Mouse (Mus musculus) ES-E14 (cell line): Measurements from ENCODE around the gene Mosmo. TPM values are rescaled to one million over a fixed set of nuclear protein-coding genes. Genes with fewer than 3 reads are reported as not detected.

Source experiments
- DNase-seq: peaks from one replicate; pipeline ENCODE4 v3.0.0-alpha.2; 2013; ENCODE audit warnings: low read depth, low spot score
- H3K27ac ChIP-seq: 2 replicates; pipeline ENCODE4 v1.5.1; 2012; ENCODE audit warnings: low read depth, mild to moderate bottlenecking, low read length, moderate library complexity, mixed read lengths; ENCODE audit not compliant: poor library complexity, insufficient read depth, severe bottlenecking
- H3K36me3 ChIP-seq: 2 replicates; pipeline ENCODE4 v1.6.1; 2012; ENCODE audit warnings: mild to moderate bottlenecking, low read length, moderate library complexity, mixed read lengths; ENCODE audit not compliant: control insufficient read depth, poor library complexity, insufficient read depth, severe bottlenecking
- H3K4me1 ChIP-seq, 2 experiments: fragments of 150-350 bp in 1 of 2; sonication (generic) in 1 of 2; 2 replicates each; pipeline ENCODE4 v1.6.1; 2012; ENCODE audit warnings: low read length in 2 of 2, mild to moderate bottlenecking in 1 of 2, mixed read lengths in 1 of 2; ENCODE audit not compliant: control insufficient read depth in 2 of 2, insufficient read depth in 2 of 2, poor library complexity in 1 of 2
- H3K4me3 ChIP-seq, 2 experiments: fragments of 150-350 bp in 1 of 2; sonication (generic) in 1 of 2; 2 replicates each; pipeline ENCODE4 v1.5.1; 2012; ENCODE audit warnings: low read length in 2 of 2, low read depth in 1 of 2, mild to moderate bottlenecking in 1 of 2, mixed read lengths in 1 of 2; ENCODE audit not compliant: insufficient read depth in 1 of 2, poor library complexity in 1 of 2, severe bottlenecking in 1 of 2
- H3K9ac ChIP-seq: 2 replicates; pipeline ENCODE4 v1.6.1; 2012; ENCODE audit warnings: low read depth, mild to moderate bottlenecking, low read length, mixed read lengths; ENCODE audit not compliant: poor library complexity, insufficient read depth, severe bottlenecking
- H3K9me3 ChIP-seq: fragments of 150-350 bp; sonication (generic); 2 replicates; pipeline ENCODE4 v1.6.1; 2012; ENCODE audit warnings: low read depth, mild to moderate bottlenecking, low read length; ENCODE audit not compliant: control insufficient read depth, insufficient read depth
- CHD2 ChIP-seq: IDR thresholded peaks from 2 replicates; pipeline ENCODE4 v1.6.1; 2014; ENCODE audit warnings: mild to moderate bottlenecking, low read depth, low read length, inconsistent platforms
- HCFC1 ChIP-seq: IDR thresholded peaks from 2 replicates; pipeline ENCODE4 v1.6.1; 2012; ENCODE audit warnings: low read length, inconsistent platforms, borderline replicate concordance; ENCODE audit not compliant: insufficient read depth
- MAFK ChIP-seq: IDR thresholded peaks from 2 replicates; pipeline ENCODE4 v1.6.1; 2014; ENCODE audit warnings: mild to moderate bottlenecking, low read depth, low read length, inconsistent platforms; ENCODE audit not compliant: insufficient read depth
- ZC3H11A ChIP-seq: IDR thresholded peaks from 2 replicates; pipeline ENCODE4 v1.6.1; 2012; ENCODE audit warnings: low read depth, mild to moderate bottlenecking, inconsistent platforms, low read length, borderline replicate concordance
- ZNF384 ChIP-seq: IDR thresholded peaks from 2 replicates; pipeline ENCODE4 v1.6.1; 2012; ENCODE audit warnings: low read depth, low read length, inconsistent platforms
- in situ Hi-C, 2 experiments: fragments of 600-800 bp; cut with MboI; formaldehyde crosslinking; loops; one replicate each; pipeline ENCODE4 v1.15.1; 2025; ENCODE audit warnings: low sequenced_read_pairs in 2 of 2, inconsistent platforms in 1 of 2; ENCODE audit not compliant: unreplicated experiment in 2 of 2
- total RNA-seq: library from RNA; depleted of rRNA; stranded (reverse); fragments of 300-350 nt; gene quantifications from 2 replicates; pipeline ENCODE4 v1.2.3, GENCODE M21; 2012; rRNA removed

The Mosmo gene
- 21.6 and 22.1 TPM in 2 replicates for total RNA-seq

DNA sequence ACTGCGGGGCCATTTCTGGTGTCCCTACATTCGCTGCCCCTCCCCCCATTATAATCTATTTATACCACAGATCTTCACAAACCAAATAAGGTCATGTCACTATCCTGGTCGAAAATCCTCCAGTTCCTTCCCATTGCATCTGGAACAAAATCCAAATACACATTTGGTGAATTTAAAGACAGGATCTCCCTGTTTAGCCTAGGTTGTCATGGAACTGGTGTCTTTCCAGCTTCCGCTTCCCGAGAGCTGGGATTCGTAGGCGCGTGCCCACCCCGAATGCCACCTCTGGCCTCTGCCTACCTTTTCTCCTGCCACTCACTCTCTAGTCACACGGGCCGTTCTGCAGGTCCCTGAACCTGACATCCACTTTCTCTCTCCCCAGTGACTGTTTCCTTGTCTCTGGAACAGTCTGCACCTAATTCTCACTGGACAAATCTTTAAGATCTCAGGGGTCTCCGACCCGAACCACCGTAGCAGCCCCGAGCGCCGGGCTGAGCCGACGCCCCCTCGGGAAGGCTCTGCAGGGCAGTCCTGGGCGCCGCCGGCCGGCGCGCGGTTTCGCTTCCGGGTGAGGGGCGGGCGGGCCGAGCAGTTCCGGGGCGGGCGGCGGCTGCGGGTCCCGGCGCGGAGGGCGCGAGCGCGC is at the start of gene Mosmo:
Gene Mosmo, plus strand, starts transcription at position 618 of the 643 bp plus-strand sequence.
- in situ Hi-C loops: no loop called here
- Histone ChIP-seq H3K36me3 (no peaks in the 10 kb centered on the region), H3K4me1 (peaks cover 4 to 5% of the 10 kb centered on the region in 2 experiments; a peak in 3 of 4 replicates), H3K4me3 (peak within 1 kb of the TSS; percentile 97 to 100), H3K9ac (peak within 1 kb of the TSS; percentile 97), H3K27ac (no peak within 1 kb of the TSS), H3K9me3 (no peaks in the 10 kb centered on the region)
- TF ChIP-seq MAFK: no peak
- TF ChIP-seq CHD2: no peak
- TF ChIP-seq HCFC1: no peak; the same call in 1 of the 2 replicates
- no peak for TF ChIP-seq ZNF384
- TF ChIP-seq ZC3H11A: no peak
- no peak for DNase-seq

GRCm38 (mm10) chr7:120632518-120632917 is 44.9 kb upstream of the Mosmo start:
- H3K4me3 ChIP-seq: no peak overlapping the region
- H3K9ac ChIP-seq: no peak overlapping the region
- DNase-seq: no peak
- peaks cover 0 to 4% of the 10 kb centered on the region in 2 experiments; a peak in 1 of 4 replicates for H3K4me1 ChIP-seq
- H3K9me3 ChIP-seq: no peaks in the 10 kb centered on the region
- H3K27ac ChIP-seq: no peak overlapping the region
- H3K36me3 ChIP-seq: no peaks in the 10 kb centered on the region; the same call in 1 of the 2 replicates
- in situ Hi-C loops: no loop called here
- TF ChIP-seq ZC3H11A: no peak
- TF ChIP-seq ZNF384: no peak
- no peak for TF ChIP-seq MAFK
- no peak for TF ChIP-seq CHD2
- no peak for TF ChIP-seq HCFC1

DNA sequence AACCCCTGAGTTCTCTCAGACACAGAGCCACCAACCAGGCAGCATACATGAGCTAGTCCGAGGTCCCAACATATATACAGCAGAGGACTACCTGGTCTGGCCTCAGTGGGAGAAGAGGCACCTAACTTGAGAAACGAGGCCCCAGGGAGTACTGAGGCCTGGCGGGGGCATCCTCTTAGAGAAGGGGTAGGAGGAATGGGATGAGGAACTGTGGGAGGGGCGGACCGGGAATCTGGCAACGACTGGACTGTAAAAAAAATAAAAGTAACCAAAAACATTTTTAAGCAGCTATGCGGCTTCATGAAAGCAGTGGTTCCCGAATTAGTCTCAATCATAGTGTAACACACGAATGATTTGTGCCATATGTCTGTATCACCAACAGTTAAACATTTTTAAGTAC is 43.1 kb upstream of the Mosmo start:
- peaks cover 6% of the 10 kb centered on the region for H3K36me3 ChIP-seq
- DNase-seq: no peak
- H3K4me3 ChIP-seq: peak overlapping the region; percentile 90 to 99
- H3K27ac ChIP-seq: no peak overlapping the region
- TF ChIP-seq ZC3H11A: no peak
- no peak for TF ChIP-seq MAFK
- no peak for TF ChIP-seq ZNF384
- TF ChIP-seq HCFC1: no peak
- no peak for TF ChIP-seq CHD2
- no peaks in the 10 kb centered on the region for H3K9me3 ChIP-seq
- peak overlapping the region; percentile 88 for H3K9ac ChIP-seq
- in situ Hi-C loops: no loop called here
- peaks cover 0 to 4% of the 10 kb centered on the region in 2 experiments; a peak in 1 of 4 replicates for H3K4me1 ChIP-seq

DNA sequence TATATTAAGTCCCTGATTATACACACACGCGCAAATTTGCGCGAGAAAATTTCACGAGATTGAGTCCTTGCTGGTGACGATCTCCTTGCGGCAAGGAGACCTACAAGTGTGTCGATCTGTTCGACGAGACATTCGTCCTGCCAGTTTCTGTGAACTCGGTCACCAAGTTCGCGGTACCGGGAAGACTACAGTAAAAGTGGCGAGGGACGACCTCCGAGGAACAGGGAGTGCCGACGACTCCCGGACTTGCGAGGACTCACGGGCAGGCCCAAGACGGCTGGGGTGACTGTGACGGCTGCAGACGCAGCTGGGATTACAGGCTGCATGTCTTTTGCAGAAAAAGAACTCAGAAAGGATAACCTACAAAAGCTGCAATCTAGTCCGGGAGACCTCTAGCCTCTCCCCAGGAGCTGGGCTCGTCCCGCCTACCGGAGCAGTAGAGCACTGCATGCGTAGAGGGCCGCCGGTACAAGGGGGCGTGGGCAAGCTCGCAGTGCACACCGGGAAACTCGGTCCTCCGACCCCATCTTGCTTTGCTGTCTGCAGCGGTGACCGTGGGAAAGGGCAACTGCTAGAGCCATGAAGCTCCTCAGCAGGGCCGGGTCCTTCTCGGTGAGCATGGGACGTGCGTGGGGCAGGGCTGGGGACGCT is 42.6 kb upstream of the Mosmo start, which contains the start of gene Uqcrc2:
Gene Uqcrc2, plus strand, starts transcription at position 466 of the 651 bp plus-strand sequence.
- peaks cover 6% of the 10 kb centered on the region for H3K36me3 ChIP-seq
- no peak for TF ChIP-seq MAFK
- TF ChIP-seq HCFC1: peak; percentile 16; the same call in 1 of the 2 replicates
- in situ Hi-C loops: no loop called here
- 0 out of 2 replicates have a peak within 1 kb of the TSS, but pooled peaks have one; percentile 3 for H3K27ac ChIP-seq
- peak within 1 kb of the TSS; percentile 90 for H3K9ac ChIP-seq
- peak within 1 kb of the TSS; percentile 90 to 99 for H3K4me3 ChIP-seq
- no peaks in the 10 kb centered on the region for H3K9me3 ChIP-seq
- peaks cover 0 to 4% of the 10 kb centered on the region in 2 experiments; a peak in 1 of 4 replicates for H3K4me1 ChIP-seq
- peak; percentile 79 for DNase-seq
